Mouse (Mus musculus) midbrain, embryonic 16.5 days (tissue): ENCODE data around the gene Gm45717. TPM values are rescaled to one million over a fixed set of nuclear protein-coding genes. Genes with fewer than 3 reads are reported as not detected.

Experiments used
- ATAC-seq: fragments of 200-750 bp; cut with Nextera tagmentation; 2 replicates; pipeline ENCODE4 v1.8.0; 2017; ENCODE audit warnings: moderate TSS enrichment
- H3K27ac ChIP-seq: fragments of 300-500 bp; sonication (generic); 2 replicates; pipeline ENCODE4 v1.5.1; 2014; ENCODE audit warnings: mild to moderate bottlenecking, low read length, mixed read lengths
- H3K27me3 ChIP-seq: fragments of 300-500 bp; sonication (generic); 2 replicates; pipeline ENCODE4 v1.6.1; 2014; ENCODE audit warnings: low read depth, low read length, mixed read lengths; ENCODE audit not compliant: control insufficient read depth, insufficient read depth
- H3K36me3 ChIP-seq: fragments of 300-500 bp; sonication (generic); 2 replicates; pipeline ENCODE4 v1.6.1; 2014; ENCODE audit warnings: mild to moderate bottlenecking, low read length, moderate library complexity, mixed read lengths; ENCODE audit not compliant: control insufficient read depth, insufficient read depth
- H3K4me1 ChIP-seq: fragments of 300-500 bp; sonication (generic); 2 replicates; pipeline ENCODE4 v1.6.1; 2014; ENCODE audit warnings: mild to moderate bottlenecking, low read length, mixed read lengths; ENCODE audit not compliant: control insufficient read depth, insufficient read depth
- H3K4me2 ChIP-seq: fragments of 300-500 bp; sonication (generic); 2 replicates; pipeline ENCODE4 v1.6.1; 2014; ENCODE audit warnings: mild to moderate bottlenecking, low read length, mixed read lengths
- H3K4me3 ChIP-seq: fragments of 300-500 bp; sonication (generic); 2 replicates; pipeline ENCODE4 v1.5.1; 2014; ENCODE audit warnings: low read depth, mild to moderate bottlenecking, low read length, moderate library complexity, mixed read lengths
- H3K9ac ChIP-seq: fragments of 300-500 bp; sonication (generic); 2 replicates; pipeline ENCODE4 v1.6.1; 2014; ENCODE audit warnings: low read depth, low read length, mixed read lengths
- H3K9me3 ChIP-seq: fragments of 300-500 bp; sonication (generic); replicated peaks from 2 replicates; pipeline ENCODE4 v1.6.1; 2014; ENCODE audit warnings: mild to moderate bottlenecking, low read length, mixed read lengths; ENCODE audit not compliant: control insufficient read depth, poor library complexity, severe bottlenecking
- WGBS: fragments of 180-500 bp; shearing (Covaris S2); extraction: QIAGEN DNeasy Blood & Tissue Kit; methylation state at CpG from one replicate; pipeline ENCODE4 v1.1.7; 2014; 5-methylcytosine and 5-hydroxymethylcytosine counted together
- polyA plus RNA-seq: library from polyadenylated mRNA; unstranded; fragments of >200 nt; fragmentation: Nextera tagmentation; extraction: Ambion mirVana; gene quantifications from 2 replicates; pipeline ENCODE4 v1.2.1, GENCODE M21; 2015

Gm45717 gene
- polyA plus RNA-seq, 1 experiment from 2014 or later, result not detected

- no peak for ATAC-seq
- H3K36me3 ChIP-seq, result no peaks in the 10 kb centered on the region
- 88% methylated on average over 2 of the region's 2 CpGs for WGBS
Observed at GRCm38 (mm10) chr7:140905642-140906081, 50.1 kb downstream of the Gm45717 start.

GRCm38 (mm10) chr7:140903212-140903611 lies 52.5 kb downstream of the Gm45717 start:
- Histone ChIP-seq H3K9ac (no peak overlapping the region), H3K4me1 (no peaks in the 10 kb centered on the region), H3K9me3 (no peaks in the 10 kb centered on the region), H3K27ac (no peak overlapping the region), H3K36me3 (peaks cover 11% of the 10 kb centered on the region), H3K27me3 (no peaks in the 10 kb centered on the region), H3K4me3 (no peak overlapping the region), H3K4me2 (no peak overlapping the region)
- peak; percentile 51; the same call in 1 of the 2 replicates for ATAC-seq
- 22% methylated on average over 13 of the region's 13 CpGs for WGBS

More at GRCm38 (mm10) chr7:140905642-140906081, 50.1 kb downstream of the Gm45717 start:
- H3K4me1 ChIP-seq, result no peaks in the 10 kb centered on the region
- no peak overlapping the region for H3K27ac ChIP-seq
- no peaks in the 10 kb centered on the region for H3K27me3 ChIP-seq
- no peak overlapping the region for H3K4me2 ChIP-seq
- H3K9me3 ChIP-seq, result no peaks in the 10 kb centered on the region
- no peak overlapping the region for H3K9ac ChIP-seq
- H3K4me3 ChIP-seq, result no peak overlapping the region

GRCm38 (mm10) chr7:140902036-140902875 lies 53.5 kb downstream of the Gm45717 start:
- 75% methylated on average over 15 of the region's 15 CpGs for WGBS
- H3K27ac ChIP-seq, result no peak overlapping the region
- ATAC-seq, result no peak

GRCm38 (mm10) chr7:140900220-140900619 lies 55.5 kb downstream of the Gm45717 start, which contains the start of gene Cox8b:
Cox8b (minus strand) TSS chr7:140900446.
- no peak within 1 kb of the TSS for H3K27ac ChIP-seq
- H3K36me3 ChIP-seq, result peaks cover 27% of the 10 kb centered on the region
- no peak within 1 kb of the TSS for H3K9ac ChIP-seq
- H3K9me3 ChIP-seq, result no peaks in the 10 kb centered on the region
- H3K4me3 ChIP-seq, result no peak within 1 kb of the TSS
- H3K4me1 ChIP-seq, result no peaks in the 10 kb centered on the region
- no peak for ATAC-seq
- H3K27me3 ChIP-seq, result no peaks in the 10 kb centered on the region
- WGBS, result 82% methylated on average over 10 of the region's 10 CpGs
- no peak within 1 kb of the TSS for H3K4me2 ChIP-seq

More at GRCm38 (mm10) chr7:140902036-140902875, 53.5 kb downstream of the Gm45717 start:
- Histone ChIP-seq H3K4me1 (no peaks in the 10 kb centered on the region), H3K27me3 (no peaks in the 10 kb centered on the region), H3K4me2 (no peak overlapping the region), H3K9ac (peak overlapping the region; percentile 25; the same call in 1 of the 2 replicates), H3K36me3 (peaks cover 17% of the 10 kb centered on the region), H3K4me3 (no peak overlapping the region), H3K9me3 (no peaks in the 10 kb centered on the region)

Other genes with a start within 250 kb of the Gm45717 start
- not detected in 2 replicates for gene Cyp2e1, start 192.2 kb downstream of the Gm45717 start, polyA plus RNA-seq
- 0.34 and 0.36 TPM in 2 replicates for gene Syce1, start 168.1 kb downstream of the Gm45717 start, polyA plus RNA-seq
- 37.0 and 38.4 TPM in 2 replicates for gene Zfp941, start 133.8 kb downstream of the Gm45717 start, polyA plus RNA-seq
- gene Urah, start 120.9 kb downstream of the Gm45717 start, polyA plus RNA-seq, result not detected in 2 replicates
- not detected in 2 replicates for gene Scgb1c1, start 110.4 kb downstream of the Gm45717 start, polyA plus RNA-seq
- gene Odf3, start 108.1 kb downstream of the Gm45717 start, polyA plus RNA-seq, result not detected in 2 replicates
- gene Gm45785, start 99.6 kb downstream of the Gm45717 start, polyA plus RNA-seq, result 0.39 TPM in 1 of 2 replicates, not detected in the other
- 107 TPM in 2 replicates for gene Ric8a, start 99.0 kb downstream of the Gm45717 start, polyA plus RNA-seq
- 33.3 and 40.0 TPM in 2 replicates for gene Bet1l, start 98.4 kb downstream of the Gm45717 start, polyA plus RNA-seq
- gene Psmd13, start 74.0 kb downstream of the Gm45717 start, polyA plus RNA-seq, result 260 and 268 TPM in 2 replicates
- gene Sirt3, start 73.6 kb downstream of the Gm45717 start, polyA plus RNA-seq, result 49.1 and 58.2 TPM in 2 replicates
- not detected in 2 replicates for gene Cox8b, start 55.5 kb downstream of the Gm45717 start, polyA plus RNA-seq
- 0.58 and 0.81 TPM in 2 replicates for gene Nlrp6, start 35.0 kb downstream of the Gm45717 start, polyA plus RNA-seq
- gene Pgghg, start 14.5 kb downstream of the Gm45717 start, polyA plus RNA-seq, result 5.4 and 6.3 TPM in 2 replicates
- 0.29 and 1.3 TPM in 2 replicates for gene Ifitm5, start 5.6 kb downstream of the Gm45717 start, polyA plus RNA-seq
- gene Ifitm2, start 50 bp upstream of the Gm45717 start, polyA plus RNA-seq, result 118 and 129 TPM in 2 replicates
- gene Ifitm1, start 11.3 kb upstream of the Gm45717 start, polyA plus RNA-seq, result 9.0 and 11.1 TPM in 2 replicates
- 28.2 and 37.3 TPM in 2 replicates for gene Ifitm3, start 54.8 kb upstream of the Gm45717 start, polyA plus RNA-seq
- gene Ifitm6, start 62.0 kb upstream of the Gm45717 start, polyA plus RNA-seq, result 0.69 and 0.91 TPM in 2 replicates
- gene Gm17387, start 73.2 kb upstream of the Gm45717 start, polyA plus RNA-seq, result not detected in 2 replicates
- 59.5 and 65.7 TPM in 2 replicates for gene B4galnt4, start 105.2 kb upstream of the Gm45717 start, polyA plus RNA-seq
- 0.06 TPM in 1 of 2 replicates, not detected in the other for gene Pkp3, start 122.3 kb upstream of the Gm45717 start, polyA plus RNA-seq
- gene Sigirr, start 144.6 kb upstream of the Gm45717 start, polyA plus RNA-seq, result 1.7 and 2.0 TPM in 2 replicates
- gene Ano9, start 161.9 kb upstream of the Gm45717 start, polyA plus RNA-seq, result 0.28 and 0.42 TPM in 2 replicates
- 81.6 and 82.6 TPM in 2 replicates for gene Ptdss2, start 166.4 kb upstream of the Gm45717 start, polyA plus RNA-seq
- gene Rnh1, start 216.9 kb upstream of the Gm45717 start, polyA plus RNA-seq, result 35.3 and 37.8 TPM in 2 replicates
- 139 and 144 TPM in 2 replicates for gene Hras, start 238.1 kb upstream of the Gm45717 start, polyA plus RNA-seq
- gene Lrrc56, start 238.2 kb upstream of the Gm45717 start, polyA plus RNA-seq, result 11.5 and 12.7 TPM in 2 replicates